Mouse (Mus musculus): ENCODE measurements around the gene 1700023F06Rik.

1700023F06Rik gene

GRCm38 (mm10) chr11:103180426-103180825 is 27.9 kb downstream of the 1700023F06Rik start:
- DNase-seq: no peak

DNA sequence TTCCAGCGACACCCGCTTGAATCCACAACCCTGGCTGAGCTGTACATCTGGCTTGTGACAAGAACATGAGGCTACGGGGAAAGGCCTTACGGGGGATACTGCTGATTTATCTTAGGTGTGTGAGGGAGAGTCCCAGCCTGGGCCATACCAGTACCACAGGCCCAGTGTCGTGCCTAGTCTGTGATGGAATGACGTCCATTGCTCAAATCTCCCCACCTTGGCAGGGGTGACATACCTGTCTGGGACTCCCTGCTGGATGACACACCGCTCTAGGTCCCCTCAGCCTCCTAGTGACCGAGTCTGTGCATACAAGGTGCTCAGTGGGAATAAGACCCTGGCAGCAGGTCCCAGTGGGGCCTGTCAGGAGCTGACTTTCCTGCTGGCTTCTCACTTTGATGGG is 29.6 kb downstream of the 1700023F06Rik start:
- peak; percentile 92 for DNase-seq

DNA sequence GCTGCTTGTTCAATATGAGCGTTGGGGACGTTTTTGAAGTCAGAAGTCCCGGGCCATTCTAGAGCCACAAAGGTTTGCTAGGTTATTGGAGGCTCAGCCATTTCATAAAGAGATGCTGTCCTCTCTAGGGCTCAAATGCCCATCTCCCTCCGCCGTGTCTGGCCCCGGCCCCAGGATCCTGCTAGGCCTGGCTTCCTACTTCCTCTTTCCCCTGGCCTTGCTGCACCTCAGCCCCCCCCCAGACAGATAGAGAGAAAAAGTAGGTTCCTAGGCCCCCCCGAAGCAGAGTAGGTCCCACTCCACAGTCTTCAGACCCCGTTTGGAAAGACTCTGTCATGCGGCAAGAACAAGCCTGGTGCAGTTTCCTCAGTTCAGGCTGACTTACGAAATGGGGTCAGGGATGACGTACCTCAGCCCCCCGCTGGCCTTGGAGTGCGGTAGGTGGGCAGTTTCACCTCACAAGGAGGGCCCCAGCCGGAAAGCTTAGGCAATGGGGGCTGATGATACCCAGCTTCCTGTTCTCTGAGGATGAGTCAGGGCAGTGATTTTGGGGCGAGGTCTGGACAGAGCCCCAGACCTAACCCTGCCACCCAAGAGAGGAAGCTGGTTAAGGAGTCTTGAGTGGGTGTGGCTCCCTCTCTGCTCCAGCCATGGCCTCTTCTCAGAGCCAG is 30.4 kb downstream of the 1700023F06Rik start:
- peak; percentile 95 for DNase-seq

- peak; percentile 95 for DNase-seq
These were observed 31.1 kb downstream of the 1700023F06Rik start for GRCm38 (mm10) chr11:103177216-103177615.

GRCm38 (mm10) chr11:103176510-103176909 is 31.8 kb downstream of the 1700023F06Rik start:
- no peak for DNase-seq

- DNase-seq: peak; percentile 99
These were observed 32.5 kb downstream of the 1700023F06Rik start for GRCm38 (mm10) chr11:103175688-103176442.

DNA sequence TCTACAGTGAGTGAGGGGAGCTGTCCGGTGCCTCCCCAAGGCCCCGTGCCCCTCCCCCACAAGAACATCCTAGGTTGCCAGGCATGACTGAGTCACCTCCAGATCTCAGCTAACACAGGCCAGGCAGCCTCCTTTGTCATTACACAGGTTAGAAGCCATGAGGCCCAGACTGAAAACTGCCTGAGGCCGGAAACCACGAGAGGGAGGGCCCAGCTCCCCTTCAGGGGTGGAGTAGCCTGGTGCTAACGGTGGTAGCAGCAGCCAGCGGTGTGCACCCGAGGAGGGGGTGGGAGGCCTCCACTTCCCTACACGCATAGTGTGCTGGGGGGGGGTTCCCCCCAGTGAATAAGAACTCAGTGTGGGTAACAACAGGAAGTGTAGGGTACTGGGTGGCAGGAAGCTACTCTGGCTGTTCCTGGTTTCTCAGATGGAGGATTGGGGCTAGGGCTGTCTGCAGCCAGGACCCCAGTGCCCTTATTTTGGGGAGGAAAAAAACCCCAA is 33.4 kb downstream of the 1700023F06Rik start:
- peak; percentile 98 for DNase-seq

DNA sequence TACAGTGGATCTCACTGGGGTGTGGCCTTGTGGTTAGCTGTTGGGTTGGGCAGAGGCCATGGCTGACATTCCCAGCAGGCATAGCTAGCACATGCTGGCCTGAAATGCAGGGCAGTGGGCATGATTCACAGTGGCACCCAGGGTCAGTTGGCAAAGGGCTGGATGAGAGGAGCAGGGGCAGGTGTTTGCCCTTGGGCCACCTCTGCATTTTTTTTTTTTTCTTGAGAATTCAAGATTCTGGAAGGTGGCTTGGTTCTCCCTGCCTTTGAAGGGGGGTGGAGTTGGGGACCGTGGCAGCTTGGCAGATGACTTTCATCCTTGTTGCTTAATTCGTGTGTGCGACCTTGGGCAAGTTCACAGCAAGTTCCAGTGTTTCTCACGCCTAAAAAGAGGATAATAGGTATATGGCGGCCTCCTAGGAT is 33.9 kb downstream of the 1700023F06Rik start:
- DNase-seq: peak; percentile 94

DNA sequence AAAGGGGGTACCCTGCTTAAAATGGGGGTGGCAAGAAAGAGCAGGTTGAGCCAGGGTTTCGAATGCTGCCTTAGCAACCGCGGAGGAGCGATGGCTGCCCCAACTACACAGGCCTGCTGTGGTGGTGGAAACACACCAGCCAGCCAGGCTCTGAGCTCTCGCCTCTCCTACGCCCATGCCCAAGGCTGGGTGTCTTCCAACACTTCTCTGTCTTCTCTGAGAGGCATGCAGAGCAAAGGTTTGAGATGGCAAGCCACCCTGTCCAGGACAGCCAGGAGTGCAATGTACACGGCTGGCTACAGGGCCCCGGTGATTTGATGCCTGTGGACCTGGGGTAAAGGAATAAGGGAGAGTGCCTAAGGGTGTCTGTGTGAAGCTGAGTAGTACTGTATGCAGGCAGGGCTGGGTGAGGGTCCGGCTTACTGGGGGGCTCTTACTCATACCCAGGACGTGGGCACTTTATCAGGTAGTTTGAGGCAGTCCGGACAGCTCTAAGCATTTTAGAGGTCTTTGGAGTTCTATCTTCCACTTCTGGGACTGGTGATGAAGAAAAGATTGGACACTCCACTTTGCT is 34.5 kb downstream of the 1700023F06Rik start:
- DNase-seq: peak; percentile 90

GRCm38 (mm10) chr11:103173041-103173770 is 35.2 kb downstream of the 1700023F06Rik start:
- peak; percentile 91 for DNase-seq

GRCm38 (mm10) chr11:103172392-103173040 is 35.8 kb downstream of the 1700023F06Rik start:
- DNase-seq: peak; percentile 92

GRCm38 (mm10) chr11:103171703-103172391 is 36.5 kb downstream of the 1700023F06Rik start:
- DNase-seq: peak; percentile 97

GRCm38 (mm10) chr11:103171286-103171620 is 37.1 kb downstream of the 1700023F06Rik start:
- DNase-seq: peak; percentile 95

GRCm38 (mm10) chr11:103170494-103171285 is 37.7 kb downstream of the 1700023F06Rik start, which contains the start of gene Fmnl1:
Fmnl1 (plus strand) TSS chr11:103171107.
- peak; percentile 98 for DNase-seq

GRCm38 (mm10) chr11:103170111-103170493 is 38.3 kb downstream of the 1700023F06Rik start:
- peak; percentile 89 for DNase-seq

DNA sequence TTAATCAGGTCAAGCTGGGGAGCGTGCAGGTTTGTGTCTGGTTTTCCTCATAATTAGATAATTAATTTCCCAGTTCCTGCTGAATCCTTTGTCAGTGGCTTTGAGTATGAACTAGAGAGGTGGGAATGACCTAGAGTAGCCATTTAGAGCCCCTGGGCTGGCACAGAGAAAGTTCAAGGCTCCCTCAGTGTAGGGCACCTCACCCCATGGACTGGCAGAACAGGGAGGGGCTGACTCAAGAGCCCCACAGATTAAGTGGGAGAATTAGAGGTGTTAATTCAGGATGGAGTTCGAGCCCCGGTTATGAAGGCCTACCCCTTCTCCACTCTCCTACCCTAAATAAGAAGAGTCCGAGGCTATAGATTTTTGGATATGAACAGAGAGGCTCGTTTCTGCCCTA is 38.7 kb downstream of the 1700023F06Rik start:
- peak; percentile 91 for DNase-seq

- DNase-seq: peak; percentile 96
These were observed 39.5 kb downstream of the 1700023F06Rik start for GRCm38 (mm10) chr11:103168690-103169390.

DNA sequence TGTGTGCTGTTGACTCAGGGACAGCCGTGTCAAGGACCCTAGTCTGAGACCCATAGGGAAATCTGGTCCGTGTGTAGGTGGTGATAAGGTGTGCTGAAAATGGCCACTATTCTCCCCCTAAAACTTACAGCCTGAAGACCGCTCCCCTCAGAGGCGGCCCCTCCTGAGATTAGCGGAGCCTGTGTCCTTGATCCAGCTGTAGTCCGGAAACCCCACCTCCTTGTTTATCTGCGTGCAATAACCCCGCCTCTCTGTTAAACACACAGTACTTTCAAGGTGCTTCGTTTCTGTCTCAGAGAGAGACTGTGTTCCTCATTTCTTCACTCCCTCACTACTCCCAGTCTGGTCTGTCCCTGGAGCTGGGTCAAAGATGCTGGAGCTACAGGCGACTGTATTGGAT is 44.0 kb downstream of the 1700023F06Rik start:
- peak; percentile 89 for DNase-seq

- no peak for DNase-seq
These were observed 46.2 kb downstream of the 1700023F06Rik start for GRCm38 (mm10) chr11:103162132-103162531.

GRCm38 (mm10) chr11:103161449-103161848 is 46.9 kb downstream of the 1700023F06Rik start:
- peak; percentile 89 for DNase-seq

Data from heart, adult 11 months (tissue).